Mouse (Mus musculus) testis, postnatal 14 days (tissue): Measurements from ENCODE around the gene Arntl2.
"Not testable (repeated sequence)": the region's sequence is repeated elsewhere in the genome, so short reads cannot be mapped to it uniquely, and the experiment has no call there.

Source experiments
- DNase-seq: peaks from one replicate; pipeline ENCODE4 v3.0.0; 2021; ENCODE audit warnings: low spot score

The Arntl2 gene

GRCm38 (mm10) chr6:146795924-146796545 lies at the start of gene Arntl2:
Gene Arntl2, plus strand, starts transcription at chr6:146796055.
- DNase-seq: peak; percentile 40

- no peak for DNase-seq
These were observed 49.3 kb upstream of the Arntl2 start for GRCm38 (mm10) chr6:146746577-146746976.

GRCm38 (mm10) chr6:146747057-146747456 lies 48.8 kb upstream of the Arntl2 start:
- no peak for DNase-seq

GRCm38 (mm10) chr6:146748271-146748670 lies 47.6 kb upstream of the Arntl2 start:
- DNase-seq: no peak

GRCm38 (mm10) chr6:146751671-146752070 lies 44.2 kb upstream of the Arntl2 start:
- no peak for DNase-seq

- no peak for DNase-seq
These were observed 43.7 kb upstream of the Arntl2 start for GRCm38 (mm10) chr6:146752178-146752577.

GRCm38 (mm10) chr6:146752612-146753011 lies 43.2 kb upstream of the Arntl2 start:
- DNase-seq: no peak

- no peak for DNase-seq
These were observed 42.2 kb upstream of the Arntl2 start for GRCm38 (mm10) chr6:146753560-146754160.

- DNase-seq: no peak
These were observed 40.7 kb upstream of the Arntl2 start for GRCm38 (mm10) chr6:146755136-146755535.

- no peak for DNase-seq
These were observed 40.2 kb upstream of the Arntl2 start for GRCm38 (mm10) chr6:146755679-146756078.

- DNase-seq: no peak
These were observed 36.8 kb upstream of the Arntl2 start for GRCm38 (mm10) chr6:146759027-146759426.

GRCm38 (mm10) chr6:146760022-146760421 lies 35.8 kb upstream of the Arntl2 start:
- no peak for DNase-seq

GRCm38 (mm10) chr6:146760736-146761135 lies 35.1 kb upstream of the Arntl2 start:
- no peak for DNase-seq

- no peak for DNase-seq
These were observed 33.5 kb upstream of the Arntl2 start for GRCm38 (mm10) chr6:146762264-146762898.

GRCm38 (mm10) chr6:146764593-146764992 lies 31.3 kb upstream of the Arntl2 start:
- no peak for DNase-seq

- DNase-seq: no peak
These were observed 30.6 kb upstream of the Arntl2 start for GRCm38 (mm10) chr6:146765270-146765669.

GRCm38 (mm10) chr6:146768813-146769404 lies 26.9 kb upstream of the Arntl2 start:
- DNase-seq: no peak

GRCm38 (mm10) chr6:146770005-146770745 lies 25.7 kb upstream of the Arntl2 start:
- no peak for DNase-seq

- DNase-seq: no peak
These were observed 25.0 kb upstream of the Arntl2 start for GRCm38 (mm10) chr6:146770808-146771207.

- not testable (repeated sequence) for DNase-seq
These were observed 20.0 kb upstream of the Arntl2 start for GRCm38 (mm10) chr6:146775864-146776263.

- DNase-seq: no peak
These were observed 19.1 kb upstream of the Arntl2 start for GRCm38 (mm10) chr6:146776610-146777389.

- no peak for DNase-seq
These were observed 17.8 kb upstream of the Arntl2 start for GRCm38 (mm10) chr6:146778055-146778454.
